Mouse (Mus musculus) stomach, postnatal 0 days (tissue): ENCODE measurements around the gene Adamts13. TPM values are rescaled to one million over a fixed set of nuclear protein-coding genes. Genes with fewer than 3 reads are reported as not detected.

Experiments used
- ATAC-seq: fragments of 200-750 bp; cut with Nextera tagmentation; 2 replicates; pipeline ENCODE4 v1.8.0; 2017; ENCODE audit not compliant: low FRiP score, low TSS enrichment
- DNase-seq: peaks from one replicate; pipeline ENCODE4 v3.0.0-alpha.2; 2016; ENCODE audit warnings: low spot score
- H3K27ac ChIP-seq: fragments of 300-500 bp; sonication (generic); replicated peaks from 2 replicates; pipeline ENCODE4 v1.5.1; 2014; ENCODE audit warnings: mild to moderate bottlenecking, control low read depth
- H3K27me3 ChIP-seq: fragments of 300-500 bp; sonication (generic); 2 replicates; pipeline ENCODE4 v1.6.1; 2014; ENCODE audit warnings: low read length; ENCODE audit not compliant: control insufficient read depth, insufficient read depth
- H3K36me3 ChIP-seq: fragments of 300-500 bp; sonication (generic); 2 replicates; pipeline ENCODE4 v1.6.1; 2014; ENCODE audit warnings: low read length, mixed read lengths; ENCODE audit not compliant: control insufficient read depth, insufficient read depth
- H3K4me1 ChIP-seq: fragments of 300-500 bp; sonication (generic); replicated peaks from 2 replicates; pipeline ENCODE4 v1.6.1; 2014; ENCODE audit warnings: antibody characterized with exemption; ENCODE audit not compliant: control insufficient read depth, insufficient read depth
- H3K4me2 ChIP-seq: fragments of 300-500 bp; sonication (generic); replicated peaks from 2 replicates; pipeline ENCODE4 v1.6.1; 2014; ENCODE audit warnings: low read depth, mild to moderate bottlenecking, control low read depth, moderate library complexity
- H3K4me3 ChIP-seq: fragments of 300-500 bp; sonication (generic); 2 replicates; pipeline ENCODE4 v1.5.1; 2014; ENCODE audit warnings: low read depth, low read length, control low read depth
- H3K9ac ChIP-seq: fragments of 300-500 bp; sonication (generic); 2 replicates; pipeline ENCODE4 v1.6.1; 2014; ENCODE audit warnings: mild to moderate bottlenecking, low read length, control low read depth, mixed read lengths
- H3K9me3 ChIP-seq: fragments of 300-500 bp; sonication (generic); 2 replicates; pipeline ENCODE4 v1.6.1; 2016; ENCODE audit warnings: low read length; ENCODE audit not compliant: control insufficient read depth
- CTCF ChIP-seq: IDR thresholded peaks from 2 replicates; pipeline ENCODE4 v1.5.1; 2016; ENCODE audit warnings: antibody characterized with exemption, low read depth, mild to moderate bottlenecking, moderate library complexity
- EP300 ChIP-seq: optimal IDR thresholded peaks from 2 replicates; pipeline ENCODE3; 2016; ENCODE audit warnings: antibody characterized with exemption
- WGBS: fragments of 180-500 bp; shearing (Covaris S2); extraction: QIAGEN DNeasy Blood & Tissue Kit; methylation state at CpG from one replicate; pipeline ENCODE4 v1.1.7; 2014; 5-methylcytosine and 5-hydroxymethylcytosine counted together
- polyA plus RNA-seq: library from polyadenylated mRNA; unstranded; fragments of >200 nt; fragmentation: Nextera tagmentation; extraction: Ambion mirVana; gene quantifications from 2 replicates; pipeline ENCODE4 v1.2.1, GENCODE M21; 2015

Adamts13 gene
- polyA plus RNA-seq, 1 experiment from 2014 or later = 0.10 TPM

GRCm38 (mm10) chr2:26984179-26984578, 11.0 kb downstream of the Adamts13 start:
- no peaks in the 10 kb centered on the region for H3K27me3 ChIP-seq
- no peak overlapping the region for H3K9ac ChIP-seq
- no peaks in the 10 kb centered on the region for H3K9me3 ChIP-seq
- no peaks in the 10 kb centered on the region for H3K36me3 ChIP-seq
- H3K4me3 ChIP-seq = no peak overlapping the region
- no peak for ATAC-seq
- no peaks in the 10 kb centered on the region for H3K4me1 ChIP-seq
- no peak for DNase-seq
- TF ChIP-seq EP300 = no peak
- TF ChIP-seq CTCF = no peak
- H3K4me2 ChIP-seq = no peak overlapping the region
- 65% methylated on average over 2 of the region's 2 CpGs for WGBS
- H3K27ac ChIP-seq = no peak overlapping the region

- Histone ChIP-seq H3K27me3 (no peaks in the 10 kb centered on the region), H3K9ac (no peak overlapping the region), H3K4me2 (no peak overlapping the region), H3K27ac (no peak overlapping the region), H3K36me3 (no peaks in the 10 kb centered on the region), H3K4me3 (no peak overlapping the region), H3K4me1 (no peaks in the 10 kb centered on the region), H3K9me3 (no peaks in the 10 kb centered on the region)
- TF ChIP-seq CTCF = no peak
- no peak for TF ChIP-seq EP300
- no peak for DNase-seq
- no peak for ATAC-seq
- 78% methylated on average over 5 of the region's 5 CpGs for WGBS
Measured at GRCm38 (mm10) chr2:26984640-26985039, 11.4 kb downstream of the Adamts13 start.

DNA sequence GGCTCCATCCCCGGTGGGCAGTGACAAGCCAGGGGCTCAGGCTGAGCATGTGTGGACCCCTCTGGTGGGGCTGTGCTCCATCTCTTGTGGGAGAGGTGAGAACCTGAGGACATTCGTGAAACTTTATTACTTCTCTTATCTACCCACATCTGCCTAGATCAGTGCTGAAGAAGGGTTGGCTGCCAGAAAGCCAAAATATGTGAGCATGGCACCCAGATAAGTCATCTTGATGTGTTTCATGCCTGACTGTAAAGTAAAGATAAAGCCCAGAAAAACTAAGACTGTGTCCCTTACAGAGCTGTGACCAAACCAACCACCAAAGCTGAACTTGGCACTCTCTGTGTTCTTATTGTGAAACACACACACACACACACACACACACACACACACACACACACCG, 20.7 kb downstream of the Adamts13 start:
- H3K27me3 ChIP-seq = no peaks in the 10 kb centered on the region
- no peaks in the 10 kb centered on the region for H3K36me3 ChIP-seq
- ATAC-seq = no peak
- TF ChIP-seq CTCF = no peak
- TF ChIP-seq EP300 = no peak
- H3K4me2 ChIP-seq = no peak overlapping the region
- no peaks in the 10 kb centered on the region for H3K9me3 ChIP-seq
- no peak overlapping the region for H3K27ac ChIP-seq
- H3K4me1 ChIP-seq = no peaks in the 10 kb centered on the region
- no peak for DNase-seq
- H3K4me3 ChIP-seq = no peak overlapping the region
- no peak overlapping the region for H3K9ac ChIP-seq
- WGBS = 75% methylated on average over 3 of the region's 3 CpGs

GRCm38 (mm10) chr2:26997498-26997897, 24.3 kb downstream of the Adamts13 start:
- no peaks in the 10 kb centered on the region for H3K4me1 ChIP-seq
- 84% methylated on average over 1 of the region's 1 CpGs for WGBS

DNA sequence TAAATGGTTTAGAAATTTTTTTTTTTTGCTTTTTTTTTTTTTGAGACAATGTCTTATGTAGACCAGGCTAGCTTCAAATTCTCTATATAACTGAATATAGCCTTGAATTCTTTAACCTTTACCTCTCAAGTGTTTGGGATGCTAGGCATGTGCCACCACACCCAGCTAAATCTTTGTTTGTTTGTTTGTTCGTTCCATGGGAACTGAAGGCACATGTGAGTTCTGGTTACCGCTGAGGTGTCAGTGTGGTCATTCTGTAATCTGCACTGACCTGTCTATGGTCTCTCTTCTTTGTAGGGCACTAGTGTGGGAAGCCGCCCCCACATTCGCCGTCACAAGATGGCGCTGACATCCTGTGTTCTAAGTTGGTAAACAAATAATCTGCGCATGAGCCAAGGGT, 24.8 kb downstream of the Adamts13 start:
- Histone ChIP-seq H3K4me1 (no peaks in the 10 kb centered on the region), H3K27me3 (no peaks in the 10 kb centered on the region), H3K9me3 (no peaks in the 10 kb centered on the region), H3K9ac (no peak overlapping the region), H3K4me2 (no peak overlapping the region), H3K27ac (no peak overlapping the region), H3K36me3 (no peaks in the 10 kb centered on the region), H3K4me3 (no peak overlapping the region)
- WGBS = 94% methylated on average over 7 of the region's 7 CpGs
- TF ChIP-seq EP300 (no peak), CTCF (no peak)
- DNase-seq (no peak), ATAC-seq (no peak)

More at GRCm38 (mm10) chr2:26997498-26997897, 24.3 kb downstream of the Adamts13 start:
- Histone ChIP-seq H3K9me3 (no peaks in the 10 kb centered on the region), H3K4me3 (no peak overlapping the region), H3K27me3 (no peaks in the 10 kb centered on the region), H3K9ac (no peak overlapping the region), H3K36me3 (no peaks in the 10 kb centered on the region), H3K27ac (no peak overlapping the region), H3K4me2 (no peak overlapping the region)
- ATAC-seq = no peak
- peak; percentile 47 for TF ChIP-seq CTCF
- TF ChIP-seq EP300 = no peak
- DNase-seq = no peak

DNA sequence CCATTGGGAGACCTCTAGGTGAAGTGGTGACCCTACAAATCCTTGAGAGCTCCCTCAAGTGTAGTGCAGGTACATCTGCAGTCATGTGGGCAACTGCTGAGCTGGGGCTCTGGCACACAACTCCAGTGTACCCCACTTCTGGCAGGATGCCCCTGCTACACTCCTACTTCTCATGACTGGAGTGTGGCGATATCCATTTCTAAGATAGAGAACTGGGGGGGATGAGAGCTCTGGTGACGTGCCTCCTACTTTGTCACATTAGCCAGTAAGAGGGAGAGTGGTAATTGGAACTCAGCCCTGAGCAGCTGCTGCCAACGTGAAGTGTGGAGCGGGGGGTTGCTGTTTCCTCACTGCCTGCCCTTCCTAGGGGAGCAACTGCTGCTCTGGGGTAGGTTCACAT, 33.0 kb downstream of the Adamts13 start:
- no peak overlapping the region for H3K9ac ChIP-seq
- 68% methylated on average over 4 of the region's 4 CpGs for WGBS
- no peak for ATAC-seq
- no peak overlapping the region for H3K4me3 ChIP-seq
- TF ChIP-seq CTCF = no peak
- TF ChIP-seq EP300 = no peak
- no peaks in the 10 kb centered on the region for H3K9me3 ChIP-seq
- H3K4me2 ChIP-seq = no peak overlapping the region
- H3K27me3 ChIP-seq = no peaks in the 10 kb centered on the region
- no peak for DNase-seq
- H3K4me1 ChIP-seq = 0 out of 2 replicates have a peak, but pooled peaks cover 6% of the 10 kb centered on the region
- H3K27ac ChIP-seq = no peak overlapping the region
- H3K36me3 ChIP-seq = no peaks in the 10 kb centered on the region

DNA sequence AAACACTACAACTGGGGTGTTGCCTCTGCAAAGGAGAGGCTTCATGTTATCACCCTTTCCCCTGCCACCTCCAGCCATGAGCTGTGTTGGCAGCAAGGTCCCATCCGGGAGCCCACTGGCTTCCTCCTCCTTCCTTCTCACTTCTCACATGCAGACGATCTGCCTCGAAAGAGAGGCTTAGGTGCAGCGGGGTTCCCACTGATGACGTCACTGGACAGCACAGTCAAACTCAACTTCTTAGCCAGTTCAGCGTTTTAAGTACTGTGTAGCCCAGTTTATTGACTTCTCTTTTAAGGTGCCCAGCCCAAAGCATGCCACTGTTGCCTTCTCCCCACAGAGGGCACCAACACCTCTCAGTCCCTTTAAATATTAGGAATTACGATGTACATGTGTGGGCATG, 34.5 kb downstream of the Adamts13 start:
- 0 out of 2 replicates have a peak, but pooled peaks cover 6% of the 10 kb centered on the region for H3K4me1 ChIP-seq
- H3K9me3 ChIP-seq = no peaks in the 10 kb centered on the region
- H3K9ac ChIP-seq = no peak overlapping the region
- WGBS = 53% methylated on average over 7 of the region's 7 CpGs
- H3K4me2 ChIP-seq = no peak overlapping the region
- no peak overlapping the region for H3K4me3 ChIP-seq
- TF ChIP-seq CTCF (peak; percentile 44; the same call in 1 of the 2 replicates), EP300 (no peak)
- H3K27me3 ChIP-seq = no peaks in the 10 kb centered on the region
- H3K36me3 ChIP-seq = no peaks in the 10 kb centered on the region
- H3K27ac ChIP-seq = no peak overlapping the region
- ATAC-seq (no peak), DNase-seq (no peak)
